8 mouse cellular contexts compared by ENCODE assay signal in genomic region chr1:127537204-127538038, GRCm38 (mm10).
DNase-seq lines count a peak whose midpoint lies in the region; ATAC-seq lines count a peak whose summit lies in the region.

No protein-coding gene starts in this region.

- H3K36me3 ChIP-seq in hindbrain, embryonic 15.5 days = no peaks in the 10 kb centered on the region
- H3K36me3 ChIP-seq in midbrain, embryonic 12.5 days = 0 out of 2 replicates have a peak, but pooled peaks cover 3% of the 10 kb centered on the region
- no peaks in the 10 kb centered on the region for H3K36me3 ChIP-seq in liver, embryonic 12.5 days

- no peaks in the 10 kb centered on the region for H3K9me3 ChIP-seq in hindbrain, embryonic 15.5 days
- H3K9me3 ChIP-seq in midbrain, embryonic 12.5 days = no peaks in the 10 kb centered on the region
- H3K9me3 ChIP-seq in liver, embryonic 12.5 days (replicated peaks) = no peaks in the 10 kb centered on the region

- H3K4me1 ChIP-seq in hindbrain, embryonic 15.5 days (replicated peaks) = peaks cover 26% of the 10 kb centered on the region
- peaks cover 30% of the 10 kb centered on the region for H3K4me1 ChIP-seq in midbrain, embryonic 12.5 days
- no peaks in the 10 kb centered on the region for H3K4me1 ChIP-seq in liver, embryonic 12.5 days

- peak; percentile 65 for ATAC-seq in hindbrain, embryonic 15.5 days (ENCODE audit: low FRiP score, low read depth)
- ATAC-seq in midbrain, embryonic 12.5 days (ENCODE audit: low FRiP score, low read depth) = peak; percentile 84
- ATAC-seq in liver, embryonic 12.5 days = no peak

- intact Hi-C loops in gastrocnemius, postnatal 14 days (cut with DNase I; ENCODE audit: low total_unique reads) = no loop called here

- peak overlapping the region; percentile 49 for H3K4me2 ChIP-seq in hindbrain, embryonic 15.5 days
- peak overlapping the region; percentile 48 for H3K4me2 ChIP-seq in midbrain, embryonic 12.5 days (replicated peaks)
- H3K4me2 ChIP-seq in liver, embryonic 12.5 days = no peak overlapping the region

- H3K9ac ChIP-seq in hindbrain, embryonic 15.5 days = 0 out of 2 replicates have a peak overlapping the region, but pooled peaks have one; percentile 4
- peak overlapping the region; percentile 49 for H3K9ac ChIP-seq in midbrain, embryonic 12.5 days (replicated peaks)
- no peak overlapping the region for H3K9ac ChIP-seq in liver, embryonic 12.5 days

- WGBS in hindbrain, embryonic 15.5 days = 7% methylated on average over 17 of the region's 17 CpGs
- WGBS in midbrain, embryonic 12.5 days = 5% methylated on average over 17 of the region's 17 CpGs
- 61% methylated on average over 17 of the region's 17 CpGs for WGBS in liver, embryonic 12.5 days (ENCODE audit: insufficient replicate concordance)

- DNase-seq in gastrocnemius, postnatal 14 days = peak; percentile 14
- no peak for DNase-seq in gastrocnemius, adult 8-10 months (ENCODE audit: low spot score in 2 of 2)
- DNase-seq in embryo, embryonic 10 days (ENCODE audit: low spot score) = peak; percentile 64
- no peak for DNase-seq in thymus, postnatal 10 days (ENCODE audit: low spot score in 2 of 2)
- DNase-seq in urinary bladder, postnatal 14 days (ENCODE audit: low spot score) = no peak

- no peaks in the 10 kb centered on the region for H3K27me3 ChIP-seq in hindbrain, embryonic 15.5 days
- H3K27me3 ChIP-seq in midbrain, embryonic 12.5 days = peaks cover 8% of the 10 kb centered on the region; the same call in 1 of the 2 replicates
- no peaks in the 10 kb centered on the region for H3K27me3 ChIP-seq in liver, embryonic 12.5 days (replicated peaks)

- H3K27ac ChIP-seq in hindbrain, embryonic 15.5 days (replicated peaks) = peak overlapping the region; percentile 63
- H3K27ac ChIP-seq in midbrain, embryonic 12.5 days (replicated peaks) = peak overlapping the region; percentile 87
- H3K27ac ChIP-seq in liver, embryonic 12.5 days = no peak overlapping the region

- peak overlapping the region; percentile 11; the same call in 1 of the 2 replicates for H3K4me3 ChIP-seq in hindbrain, embryonic 15.5 days
- H3K4me3 ChIP-seq in midbrain, embryonic 12.5 days = peak overlapping the region; percentile 17
- H3K4me3 ChIP-seq in liver, embryonic 12.5 days = no peak overlapping the region

Comparison
In these comparisons a context has a peak if more than half of its experiments do, and no peak if none do; other contexts are left out.
1. DNase-seq: peak in gastrocnemius, postnatal 14 days (single experiment) and embryo, embryonic 10 days (single experiment); none in gastrocnemius, adult 8-10 months (0 of 2), thymus, postnatal 10 days (0 of 2) and urinary bladder, postnatal 14 days (single experiment).